Mouse (Mus musculus) megakaryocyte, embryonic 14.5 days (primary cell): ENCODE data around the gene Ascc1. TPM values are rescaled to one million over a fixed set of nuclear protein-coding genes. Genes with fewer than 3 reads are reported as not detected.

Experiments used
- H3K27me3 ChIP-seq: replicated peaks from 2 replicates; pipeline ENCODE3; 2012; ENCODE audit warnings: inconsistent platforms
- H3K36me3 ChIP-seq: replicated peaks from 2 replicates; pipeline ENCODE3; 2012; ENCODE audit warnings: low read length, inconsistent platforms, mixed read lengths
- H3K4me1 ChIP-seq: 2 replicates; pipeline ENCODE4 v1.6.1; 2012; ENCODE audit warnings: inconsistent platforms
- H3K4me3 ChIP-seq: replicated peaks from 2 replicates; pipeline ENCODE3; 2012; ENCODE audit warnings: moderate library complexity, mild to moderate bottlenecking, inconsistent platforms
- H3K9me3 ChIP-seq: 2 replicates; pipeline ENCODE4 v1.6.1; 2012; ENCODE audit warnings: inconsistent platforms
- FLI1 ChIP-seq: IDR thresholded peaks from 2 replicates; pipeline ENCODE4 v1.6.1; 2012; ENCODE audit warnings: low read length, inconsistent platforms, mixed read lengths
- GATA1 ChIP-seq: IDR thresholded peaks from 3 replicates; pipeline ENCODE4 v1.6.1; 2012; ENCODE audit warnings: mixed read lengths, low read length, inconsistent platforms, borderline replicate concordance
- polyA plus RNA-seq: library from polyadenylated mRNA; stranded (reverse); fragments of >175 nt; gene quantifications from 2 replicates; pipeline ENCODE4 v1.2.3, GENCODE M21; 2012; ENCODE audit warnings: low replicate concordance; ENCODE audit not compliant: insufficient read depth

Gene Ascc1
- polyA plus RNA-seq, 1 experiment = 126 TPM

DNA sequence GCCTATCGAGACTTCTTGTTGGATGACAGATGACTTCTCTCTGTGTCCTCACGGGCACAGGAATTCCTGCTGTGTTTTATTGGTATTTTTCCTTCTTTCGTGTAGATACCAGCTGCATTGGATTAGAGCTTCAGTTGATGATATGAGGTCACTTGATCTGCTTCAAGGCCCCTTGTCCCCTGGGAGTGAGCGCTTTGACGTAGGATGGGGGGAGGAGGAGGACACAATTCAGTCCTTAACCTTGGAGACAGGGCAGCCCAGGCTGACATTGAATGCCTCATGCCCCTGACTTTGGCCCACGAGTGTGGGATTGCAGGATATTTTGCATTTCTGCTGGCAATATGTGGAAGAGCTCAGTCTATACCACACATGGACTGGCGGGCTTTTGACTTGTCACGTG, 29.0 kb downstream of the Ascc1 start:
- no peak overlapping the region for H3K4me3 ChIP-seq
- H3K9me3 ChIP-seq = no peaks in the 10 kb centered on the region
- no peaks in the 10 kb centered on the region for H3K27me3 ChIP-seq
- no peak for TF ChIP-seq FLI1
- no peak for TF ChIP-seq GATA1
- peaks cover 55% of the 10 kb centered on the region for H3K4me1 ChIP-seq
- H3K36me3 ChIP-seq = peaks cover 39% of the 10 kb centered on the region

DNA sequence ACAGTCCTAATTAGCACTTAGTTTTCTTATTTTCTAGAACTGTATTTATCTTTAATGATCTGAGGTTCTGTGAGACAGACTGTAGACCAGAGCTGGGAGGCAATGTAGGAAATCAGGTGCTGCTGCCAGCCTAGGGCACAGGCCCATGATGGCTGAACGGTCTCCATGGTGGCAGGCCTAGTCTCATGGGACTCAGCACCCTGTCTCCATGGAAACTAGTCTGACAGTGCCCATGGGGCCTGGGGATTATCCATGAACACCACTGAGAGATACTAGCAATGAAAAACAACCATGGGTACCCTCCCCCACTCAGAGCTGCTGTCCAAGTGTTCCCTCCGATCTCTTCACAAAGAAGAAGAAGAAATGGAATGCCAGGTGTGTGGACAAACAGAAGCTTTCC, 29.4 kb downstream of the Ascc1 start:
- Histone ChIP-seq H3K27me3 (no peaks in the 10 kb centered on the region), H3K36me3 (peaks cover 36% of the 10 kb centered on the region), H3K4me3 (no peak overlapping the region), H3K4me1 (peaks cover 51% of the 10 kb centered on the region), H3K9me3 (no peaks in the 10 kb centered on the region)
- TF ChIP-seq GATA1 = no peak
- TF ChIP-seq FLI1 = no peak

DNA sequence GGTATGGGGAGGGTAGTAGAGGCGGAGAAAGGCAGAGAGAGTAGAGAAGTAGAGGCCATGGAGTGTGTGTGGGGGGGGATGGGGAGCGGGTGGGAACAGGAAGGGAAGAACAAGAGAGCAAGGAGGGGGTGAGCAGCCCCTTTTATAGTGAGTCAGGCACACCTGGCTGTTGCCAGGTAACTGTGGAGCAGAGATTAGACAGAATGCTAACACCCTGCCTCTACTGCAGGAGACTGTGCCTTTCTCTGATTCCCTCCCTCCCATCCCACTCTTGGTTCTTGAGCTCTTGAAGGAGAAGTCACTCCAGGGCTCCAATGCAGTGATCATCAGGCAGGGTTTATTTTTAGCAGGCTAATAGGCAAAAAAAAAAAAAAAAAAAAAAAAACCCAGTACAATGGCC, 30.0 kb downstream of the Ascc1 start:
- H3K9me3 ChIP-seq = no peaks in the 10 kb centered on the region
- no peak for TF ChIP-seq FLI1
- TF ChIP-seq GATA1 = no peak
- H3K4me1 ChIP-seq = peaks cover 46% of the 10 kb centered on the region
- H3K27me3 ChIP-seq = no peaks in the 10 kb centered on the region
- peaks cover 34% of the 10 kb centered on the region for H3K36me3 ChIP-seq
- H3K4me3 ChIP-seq = no peak overlapping the region

DNA sequence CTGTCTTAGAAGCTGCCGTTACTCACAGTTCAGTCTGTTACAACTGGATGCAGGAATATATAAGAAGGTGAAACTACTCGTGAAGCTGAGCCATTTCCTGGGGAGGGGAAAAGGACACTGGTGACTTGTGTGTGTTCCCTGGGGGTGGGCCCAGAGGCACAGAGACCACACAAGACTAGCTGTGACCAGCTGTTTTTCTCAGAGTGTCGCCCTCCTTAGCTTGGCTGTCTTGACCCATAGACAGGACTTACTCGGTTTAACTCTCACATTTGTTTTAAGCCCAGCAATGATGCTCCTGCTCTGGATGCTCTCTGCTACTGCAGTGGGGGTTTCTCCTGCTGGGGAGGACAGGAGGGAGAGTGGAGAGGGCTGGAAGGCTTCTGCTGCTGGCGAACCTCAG, 30.5 kb downstream of the Ascc1 start:
- H3K9me3 ChIP-seq = no peaks in the 10 kb centered on the region
- no peak overlapping the region for H3K4me3 ChIP-seq
- TF ChIP-seq FLI1 = no peak
- TF ChIP-seq GATA1 = no peak
- peaks cover 33% of the 10 kb centered on the region for H3K36me3 ChIP-seq
- H3K4me1 ChIP-seq = peaks cover 44% of the 10 kb centered on the region
- no peaks in the 10 kb centered on the region for H3K27me3 ChIP-seq

DNA sequence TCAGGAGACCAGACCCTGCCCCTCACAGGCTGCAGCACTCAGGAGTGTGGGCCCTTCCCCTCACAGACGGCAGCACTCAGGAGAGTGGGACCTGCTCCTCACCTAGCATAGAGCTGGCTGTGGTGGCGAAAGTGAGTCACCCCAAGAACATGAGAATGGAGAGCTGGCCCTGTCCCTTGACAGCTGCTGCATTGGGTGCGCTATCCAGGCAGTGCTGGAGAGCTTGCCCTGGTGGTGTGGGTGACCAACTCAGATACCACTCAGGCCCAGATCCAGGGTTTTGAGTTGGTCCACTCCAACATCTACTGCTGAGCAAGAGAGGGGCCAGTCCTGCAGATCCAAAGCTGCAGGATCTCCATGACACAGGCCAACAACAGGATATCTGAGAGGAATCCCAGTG, 32.0 kb downstream of the Ascc1 start:
- Histone ChIP-seq H3K4me1 (peaks cover 37% of the 10 kb centered on the region), H3K27me3 (no peaks in the 10 kb centered on the region), H3K4me3 (no peak overlapping the region), H3K9me3 (no peaks in the 10 kb centered on the region), H3K36me3 (peaks cover 22% of the 10 kb centered on the region)
- TF ChIP-seq FLI1 (no peak), GATA1 (no peak)

DNA sequence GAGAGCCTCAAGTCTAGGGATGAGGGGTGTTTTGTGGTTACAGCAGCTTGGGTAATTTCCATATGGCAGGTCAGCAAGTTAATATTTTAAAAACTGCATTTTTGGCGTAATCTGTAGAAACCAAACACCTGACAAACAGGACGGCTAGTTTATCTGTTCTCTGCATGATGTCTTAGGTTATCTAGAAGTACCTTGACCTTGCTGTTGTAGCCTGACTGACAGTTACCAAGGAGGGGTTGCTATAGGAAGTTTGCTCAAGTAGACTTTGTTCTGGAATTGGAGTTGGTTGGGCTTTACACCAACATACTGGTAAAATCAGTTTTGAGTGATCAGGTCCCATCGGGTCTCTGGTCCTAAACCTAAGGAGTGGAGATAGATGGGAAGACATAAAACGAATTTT, 33.1 kb downstream of the Ascc1 start:
- Histone ChIP-seq H3K9me3 (no peaks in the 10 kb centered on the region), H3K27me3 (no peaks in the 10 kb centered on the region), H3K4me1 (peaks cover 37% of the 10 kb centered on the region), H3K36me3 (peaks cover 19% of the 10 kb centered on the region), H3K4me3 (no peak overlapping the region)
- no peak for TF ChIP-seq FLI1
- TF ChIP-seq GATA1 = no peak

DNA sequence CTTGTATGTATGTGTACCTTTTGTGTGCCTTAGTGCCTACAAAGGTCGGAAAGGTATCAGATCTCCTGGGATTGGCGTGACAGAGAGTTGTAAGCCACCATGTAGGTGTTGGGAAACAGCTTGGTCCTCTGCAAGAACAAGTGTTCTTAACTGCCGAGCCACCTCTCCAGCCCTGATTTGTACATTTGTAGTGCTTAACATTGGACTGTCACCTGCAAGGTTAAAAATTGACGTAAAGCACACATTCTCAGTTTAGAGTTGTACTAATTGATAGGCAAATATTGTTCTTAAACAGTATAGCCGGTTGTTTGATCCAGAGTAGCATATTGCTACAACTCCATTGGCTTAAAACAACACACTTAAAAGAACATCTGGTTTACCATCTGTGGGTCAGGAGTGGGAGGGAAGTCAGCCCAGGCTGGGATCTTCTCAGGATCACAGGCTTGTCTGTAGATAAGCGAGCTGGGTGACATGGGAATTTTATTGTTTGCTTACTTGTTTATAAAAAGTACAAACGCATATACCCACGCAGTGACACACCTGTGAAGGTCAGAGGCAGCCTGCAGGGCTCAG, 39.8 kb downstream of the Ascc1 start:
- TF ChIP-seq GATA1 (no peak), FLI1 (no peak)
- Histone ChIP-seq H3K27me3 (no peaks in the 10 kb centered on the region), H3K4me3 (no peak overlapping the region), H3K36me3 (peaks cover 27% of the 10 kb centered on the region), H3K4me1 (peaks cover 7% of the 10 kb centered on the region; the same call in 1 of the 2 replicates), H3K9me3 (no peaks in the 10 kb centered on the region)

DNA sequence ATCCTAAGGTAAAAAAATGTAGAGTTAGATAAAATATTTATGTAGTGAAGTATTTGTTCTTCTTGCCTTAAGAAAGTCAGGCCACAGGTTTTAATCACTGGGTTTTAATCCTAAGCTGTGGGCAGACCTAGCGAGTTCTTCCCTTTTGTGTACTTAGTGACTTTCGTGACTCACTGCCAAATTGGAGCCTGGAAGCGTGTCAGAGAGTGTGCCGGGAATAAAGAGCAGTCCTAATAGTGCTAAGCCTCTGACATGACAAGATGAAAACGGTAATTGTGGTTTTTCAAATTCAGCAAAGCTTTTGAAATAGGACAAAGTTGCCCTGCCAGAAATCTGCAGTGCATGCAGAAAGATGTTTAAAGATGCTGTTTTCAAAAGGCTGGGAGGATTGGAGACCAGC, 44.1 kb downstream of the Ascc1 start:
- TF ChIP-seq GATA1 = no peak
- H3K9me3 ChIP-seq = peaks cover 9% of the 10 kb centered on the region
- no peaks in the 10 kb centered on the region for H3K27me3 ChIP-seq
- H3K36me3 ChIP-seq = peaks cover 66% of the 10 kb centered on the region
- no peak overlapping the region for H3K4me3 ChIP-seq
- H3K4me1 ChIP-seq = peaks cover 4% of the 10 kb centered on the region; the same call in 1 of the 2 replicates

DNA sequence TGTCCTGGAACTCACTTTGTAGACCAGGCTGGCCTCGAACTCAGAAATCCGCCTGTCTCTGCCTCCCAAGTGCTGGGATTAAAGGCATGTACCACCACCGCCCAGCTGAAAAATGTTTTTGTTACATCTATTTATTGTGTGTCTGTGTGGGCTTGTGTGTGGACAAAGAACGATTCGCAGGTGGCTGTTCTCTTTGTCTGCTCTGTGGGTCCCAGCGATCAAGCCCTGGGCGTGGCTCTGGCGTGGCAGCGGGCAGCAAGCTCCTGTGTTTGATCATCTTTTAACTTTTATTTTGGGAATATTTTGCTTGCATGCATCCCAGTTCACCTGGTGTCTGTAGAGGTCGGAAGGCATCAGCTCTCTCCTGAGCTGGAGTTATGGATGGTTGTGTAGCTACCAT, 48.0 kb downstream of the Ascc1 start:
- peaks cover 52% of the 10 kb centered on the region for H3K36me3 ChIP-seq
- H3K4me3 ChIP-seq = no peak overlapping the region
- peaks cover 9% of the 10 kb centered on the region for H3K9me3 ChIP-seq
- peaks cover 10% of the 10 kb centered on the region for H3K4me1 ChIP-seq
- no peaks in the 10 kb centered on the region for H3K27me3 ChIP-seq
- TF ChIP-seq FLI1 (no peak), GATA1 (no peak)

DNA sequence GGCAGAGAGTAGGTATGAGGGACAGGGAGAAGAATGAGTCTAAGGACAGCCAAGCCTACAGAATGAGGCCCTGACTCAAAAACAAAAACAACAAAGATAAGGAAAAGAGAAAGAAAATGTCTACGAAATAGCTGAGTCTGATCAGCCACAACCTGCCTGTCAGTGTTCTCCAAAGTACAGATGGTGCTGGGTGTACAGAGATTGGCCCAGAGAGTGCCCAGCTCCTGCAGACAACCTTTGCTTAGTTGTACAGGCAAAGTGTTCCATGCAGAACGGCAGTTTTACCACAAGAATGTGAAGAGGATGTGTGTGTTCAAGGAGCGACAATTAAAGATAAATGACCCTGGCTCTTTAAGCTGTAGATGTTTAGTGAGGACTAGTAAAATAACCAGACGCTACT, 50.5 kb downstream of the Ascc1 start:
- peaks cover 25% of the 10 kb centered on the region for H3K9me3 ChIP-seq
- peaks cover 61% of the 10 kb centered on the region for H3K36me3 ChIP-seq
- TF ChIP-seq FLI1 (no peak), GATA1 (no peak)
- H3K4me3 ChIP-seq = no peak overlapping the region
- H3K27me3 ChIP-seq = no peaks in the 10 kb centered on the region
- peaks cover 10% of the 10 kb centered on the region for H3K4me1 ChIP-seq

DNA sequence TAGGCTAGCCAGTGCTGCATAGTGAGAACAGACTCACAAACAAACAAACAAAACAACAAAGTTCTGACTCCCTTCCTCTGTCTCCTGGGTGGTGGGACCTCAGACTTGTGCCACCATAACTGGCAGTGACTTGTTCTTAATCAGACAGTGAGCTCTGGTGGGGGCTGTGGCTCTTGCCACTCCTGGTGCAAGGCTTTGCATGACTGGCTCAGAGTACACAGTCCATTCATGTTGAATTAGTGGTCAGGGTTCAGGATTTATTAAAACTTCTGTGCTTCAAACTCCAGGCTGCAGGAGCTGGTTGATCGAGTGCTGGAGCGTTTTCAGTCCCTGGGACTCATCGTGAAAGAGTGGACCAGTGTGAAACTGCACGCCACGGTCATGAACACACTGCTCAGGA, 59.6 kb downstream of the Ascc1 start:
- H3K36me3 ChIP-seq = peaks cover 59% of the 10 kb centered on the region
- H3K4me1 ChIP-seq = peaks cover 6% of the 10 kb centered on the region; the same call in 1 of the 2 replicates
- H3K4me3 ChIP-seq = no peak overlapping the region
- peaks cover 9% of the 10 kb centered on the region for H3K9me3 ChIP-seq
- TF ChIP-seq FLI1 = no peak
- no peak for TF ChIP-seq GATA1
- H3K27me3 ChIP-seq = no peaks in the 10 kb centered on the region
